Mouse (Mus musculus) neural tube, embryonic 10.5 days (tissue): Measurements from ENCODE around the gene Ugcg.

ENCODE experiments used
- DNase-seq: peaks from one replicate; pipeline ENCODE4 v3.0.0-alpha.2; 2017; ENCODE audit warnings: low spot score; ENCODE audit errors: extremely low spot score

Ugcg gene

DNA sequence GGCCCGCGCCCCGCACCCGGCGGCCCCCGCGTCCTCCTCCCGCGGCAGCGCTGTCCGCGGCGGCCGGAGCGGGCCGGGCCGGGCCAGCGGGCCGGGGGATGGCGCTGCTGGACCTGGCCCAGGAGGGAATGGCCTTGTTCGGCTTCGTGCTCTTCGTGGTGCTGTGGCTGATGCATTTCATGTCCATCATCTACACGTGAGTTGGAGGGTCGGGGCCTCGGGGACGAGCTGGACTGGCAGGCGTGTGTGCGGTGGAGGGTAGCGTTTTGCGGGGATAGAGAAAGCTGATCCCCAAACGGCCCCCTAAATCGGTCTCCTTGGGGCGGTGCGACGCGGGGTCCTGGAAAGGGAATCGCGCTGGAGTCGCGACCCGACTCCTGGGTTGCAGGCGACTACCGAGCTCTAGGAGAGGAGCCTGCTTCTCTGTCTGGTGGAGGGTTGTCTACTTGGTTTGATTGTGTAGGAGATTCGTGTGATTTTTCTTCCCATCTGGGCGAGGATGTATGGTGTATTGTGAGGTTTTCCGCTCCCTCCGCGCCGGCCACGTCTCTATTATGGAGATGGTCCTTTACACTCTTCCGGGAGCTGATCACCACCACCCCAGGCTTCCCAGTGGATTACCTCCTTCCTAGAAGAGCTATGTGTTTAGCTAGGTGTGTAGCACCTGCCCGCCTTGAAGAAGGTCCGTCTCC lies 635 bp downstream of the Ugcg start:
- DNase-seq: no peak

DNA sequence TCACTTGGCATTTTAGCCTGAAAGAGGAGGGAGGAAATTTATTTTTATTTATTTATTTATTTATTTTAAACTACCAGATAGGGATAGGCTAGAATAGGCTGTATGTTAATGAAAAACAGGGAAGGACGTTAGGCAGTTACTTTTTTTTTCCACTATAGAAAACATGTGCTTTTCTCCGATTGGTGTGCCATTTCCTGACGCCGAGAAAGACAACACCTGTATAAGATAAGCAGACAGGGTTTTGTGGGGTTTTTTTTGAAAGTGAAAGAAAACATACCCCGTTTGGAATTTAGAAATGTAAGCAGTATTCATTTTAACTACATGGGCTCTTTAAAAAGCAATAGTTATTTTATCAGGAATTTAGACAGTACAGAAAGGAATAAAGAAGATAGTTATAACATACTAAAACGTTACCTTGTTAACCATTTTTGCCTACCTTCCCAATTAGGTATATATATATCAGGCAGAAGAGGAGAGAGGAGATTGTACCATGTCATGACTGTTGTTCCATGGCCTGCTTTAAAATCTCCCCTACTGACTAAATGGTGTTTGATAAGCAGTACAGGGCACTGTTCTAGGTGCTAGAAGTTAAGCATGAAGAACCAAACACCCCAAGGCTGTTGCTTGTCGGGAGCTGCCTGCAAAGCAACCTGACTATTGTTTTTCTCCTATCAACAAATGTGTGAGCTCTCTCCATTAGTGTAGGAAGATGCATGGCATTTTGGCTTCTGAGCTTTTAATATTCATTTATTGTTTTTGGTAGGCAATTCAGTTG lies 1.8 kb downstream of the Ugcg start:
- no peak for DNase-seq

DNA sequence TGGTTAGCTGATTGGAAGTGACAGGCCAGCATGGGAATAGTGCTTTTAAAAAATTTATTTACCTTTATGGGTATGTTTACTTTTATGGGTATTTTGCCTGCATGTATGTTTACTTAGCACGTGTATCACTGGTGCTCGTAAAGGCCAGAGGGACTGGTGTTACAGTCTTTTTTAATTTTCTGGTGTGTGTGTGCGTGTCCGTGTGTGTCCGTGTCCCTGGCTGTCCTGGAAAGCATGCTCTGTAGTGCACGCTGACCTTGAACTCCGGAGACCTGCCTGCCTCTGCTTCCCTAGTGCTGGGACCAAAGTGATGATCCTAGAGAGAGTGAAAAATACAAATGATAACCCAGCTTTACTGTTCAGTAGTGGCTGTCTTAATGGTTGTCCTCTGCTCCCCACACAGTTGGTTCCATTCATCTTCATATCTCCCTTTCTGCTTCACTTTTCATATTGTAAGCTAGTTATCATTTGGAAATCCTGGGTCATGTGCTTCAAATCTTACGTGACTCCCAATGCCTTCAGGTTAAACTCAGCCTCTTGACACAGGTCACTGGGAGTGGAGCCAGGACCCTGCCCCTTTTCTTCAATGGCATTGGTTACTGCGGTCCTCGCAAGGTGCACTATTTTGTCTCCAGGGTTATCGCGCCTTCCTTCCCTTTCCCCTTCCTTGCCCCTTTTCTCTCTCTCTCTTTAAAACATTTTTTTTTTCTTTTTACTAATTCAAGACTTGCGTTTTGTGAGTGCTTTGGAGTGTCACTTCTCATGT lies 5.9 kb downstream of the Ugcg start:
- no peak for DNase-seq

DNA sequence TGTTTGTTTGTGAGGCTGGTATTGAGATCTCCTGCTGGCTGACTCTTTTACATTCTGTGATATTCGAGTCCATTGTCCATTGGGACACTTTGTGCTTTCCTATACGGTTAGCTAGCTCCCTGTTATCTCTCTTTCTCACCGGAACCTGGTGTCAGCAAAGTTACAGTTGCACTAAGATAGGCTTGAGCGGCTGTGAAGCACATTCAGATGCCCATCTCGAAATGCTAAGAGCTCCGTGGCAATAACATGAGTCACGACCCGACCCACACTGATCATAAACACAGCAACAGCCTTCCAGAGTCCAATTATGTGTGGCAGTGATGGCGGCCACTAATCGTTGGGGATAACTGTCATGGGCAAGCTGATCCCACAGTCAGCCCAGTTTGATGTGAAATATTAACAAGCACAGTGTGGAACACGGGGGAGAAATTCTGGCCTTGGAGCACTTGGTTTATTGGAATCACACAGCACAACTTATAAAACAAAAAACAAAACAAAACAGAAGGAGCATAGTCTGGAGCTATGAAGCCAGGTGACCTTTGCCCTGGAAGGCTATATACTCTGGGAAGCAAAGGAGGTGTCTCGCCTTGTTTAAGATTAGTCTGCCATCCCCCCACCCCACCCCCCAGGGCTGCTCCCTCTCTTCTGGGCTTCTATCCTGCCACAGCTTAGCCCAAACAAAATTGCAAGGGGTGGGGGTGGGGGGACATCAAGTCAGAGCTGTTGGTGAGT lies 7.5 kb downstream of the Ugcg start:
- DNase-seq: peak; percentile 16

DNA sequence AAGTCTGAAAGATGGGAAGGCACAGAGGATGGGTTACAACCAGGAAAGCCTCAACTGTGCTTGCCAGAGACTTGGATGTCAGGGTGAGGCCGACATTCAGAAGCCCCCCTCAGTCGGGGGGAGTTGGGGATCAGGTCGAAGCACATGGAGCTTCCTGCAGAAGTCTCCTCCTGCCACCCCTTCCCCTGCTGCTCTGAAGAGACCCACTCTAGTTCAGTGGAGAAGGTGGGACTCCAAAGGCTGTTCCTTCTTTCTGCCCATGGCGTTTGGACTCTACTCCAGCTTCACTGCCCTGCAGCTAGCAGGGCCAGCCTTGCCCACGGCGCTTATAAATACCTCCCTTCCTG lies 8.0 kb downstream of the Ugcg start:
- peak; percentile 17 for DNase-seq

DNA sequence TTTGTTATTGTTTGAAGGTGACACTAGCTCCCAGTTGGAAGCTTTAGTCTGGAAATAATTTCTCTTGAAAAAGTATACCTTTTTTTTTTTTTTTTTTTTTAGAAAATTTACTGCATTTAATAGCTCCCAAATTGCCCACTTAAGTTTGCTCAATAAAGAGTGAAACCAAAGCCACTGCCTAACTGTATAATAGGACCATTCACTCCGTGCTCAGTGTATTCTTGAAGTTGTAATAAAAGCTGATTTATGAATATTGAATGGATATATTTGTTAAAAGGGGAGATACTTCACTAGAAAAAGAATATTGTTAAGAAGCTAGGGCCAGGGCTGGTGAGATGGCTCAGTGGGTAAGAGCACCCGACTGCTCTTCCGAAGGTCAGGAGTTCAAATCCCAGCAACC lies 8.4 kb downstream of the Ugcg start:
- no peak for DNase-seq

DNA sequence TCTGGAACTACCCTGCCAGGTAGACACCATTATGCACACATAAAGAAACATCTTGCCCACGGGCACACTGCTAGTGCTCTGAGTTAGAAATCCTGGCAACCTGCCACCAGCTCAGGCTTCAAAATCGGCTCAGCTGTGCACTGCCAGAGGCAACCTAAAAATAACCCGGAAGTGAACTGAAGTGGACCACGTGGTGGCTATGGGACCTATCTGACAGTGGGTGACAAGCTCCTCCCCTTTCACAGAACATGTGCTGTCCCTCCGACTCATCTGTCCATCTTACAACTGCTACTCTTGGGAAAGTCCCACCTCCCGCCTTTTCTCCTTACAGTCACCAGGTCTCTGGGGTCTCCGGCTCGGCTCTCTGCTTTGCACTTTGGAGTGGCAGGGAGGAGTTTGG lies 10.3 kb downstream of the Ugcg start:
- no peak for DNase-seq

DNA sequence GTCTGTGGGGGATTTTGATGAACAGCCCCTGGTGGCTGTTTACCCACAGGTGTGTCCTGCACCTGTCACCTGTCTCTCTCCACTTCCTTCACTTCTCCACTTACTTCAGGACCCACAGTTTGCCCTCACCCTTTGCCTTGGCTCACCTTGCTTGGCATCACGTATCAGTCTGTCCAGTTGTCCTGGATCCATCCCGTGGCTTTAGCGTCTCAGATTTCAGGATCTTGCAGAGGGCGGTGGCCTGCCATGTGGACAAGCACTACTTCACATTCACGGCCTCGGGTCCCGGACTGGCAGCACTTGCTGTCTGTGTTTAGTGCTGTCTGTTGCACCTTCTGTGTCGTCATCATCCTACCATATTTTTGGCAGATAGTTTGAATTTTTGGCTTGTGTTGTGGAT lies 10.7 kb downstream of the Ugcg start:
- no peak for DNase-seq

DNA sequence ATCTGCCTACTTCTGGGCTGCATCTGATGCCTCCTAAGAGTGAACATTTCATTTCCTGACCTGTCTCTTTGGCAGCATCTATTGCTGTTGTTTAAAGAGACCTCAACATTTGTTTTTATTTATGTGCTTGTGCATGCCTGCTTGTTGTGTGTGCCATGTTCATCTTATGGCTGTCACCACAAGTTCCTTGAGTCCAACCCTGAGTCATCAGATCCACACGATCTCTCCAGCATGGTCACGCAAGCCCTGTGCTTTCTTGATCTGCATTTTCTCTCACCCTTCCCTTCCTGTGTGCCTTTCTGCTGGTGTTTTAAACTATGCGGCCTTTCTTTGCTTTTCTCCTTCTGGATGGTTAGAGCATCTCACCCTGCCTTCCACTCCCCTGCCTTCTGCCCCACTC lies 11.6 kb downstream of the Ugcg start:
- DNase-seq: no peak

DNA sequence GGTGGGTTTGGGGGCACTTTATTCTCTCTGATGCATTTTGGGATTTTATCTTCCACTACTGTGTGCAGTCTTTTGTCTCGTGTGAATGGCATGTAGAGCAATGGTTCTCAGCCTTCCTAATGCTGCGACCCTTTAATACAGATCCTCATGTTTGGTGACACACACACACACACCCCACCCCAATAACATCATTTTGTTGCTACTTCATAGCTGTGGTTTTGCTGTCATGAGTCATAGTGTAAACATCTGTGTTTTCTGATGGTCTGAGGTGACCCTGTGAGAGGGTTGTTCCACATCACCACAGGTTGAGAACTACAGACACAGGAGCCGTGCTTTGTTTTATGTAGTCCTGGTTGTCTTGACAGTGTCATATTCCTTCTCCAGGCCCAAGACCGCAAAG lies 15.6 kb downstream of the Ugcg start:
- DNase-seq: no peak

DNA sequence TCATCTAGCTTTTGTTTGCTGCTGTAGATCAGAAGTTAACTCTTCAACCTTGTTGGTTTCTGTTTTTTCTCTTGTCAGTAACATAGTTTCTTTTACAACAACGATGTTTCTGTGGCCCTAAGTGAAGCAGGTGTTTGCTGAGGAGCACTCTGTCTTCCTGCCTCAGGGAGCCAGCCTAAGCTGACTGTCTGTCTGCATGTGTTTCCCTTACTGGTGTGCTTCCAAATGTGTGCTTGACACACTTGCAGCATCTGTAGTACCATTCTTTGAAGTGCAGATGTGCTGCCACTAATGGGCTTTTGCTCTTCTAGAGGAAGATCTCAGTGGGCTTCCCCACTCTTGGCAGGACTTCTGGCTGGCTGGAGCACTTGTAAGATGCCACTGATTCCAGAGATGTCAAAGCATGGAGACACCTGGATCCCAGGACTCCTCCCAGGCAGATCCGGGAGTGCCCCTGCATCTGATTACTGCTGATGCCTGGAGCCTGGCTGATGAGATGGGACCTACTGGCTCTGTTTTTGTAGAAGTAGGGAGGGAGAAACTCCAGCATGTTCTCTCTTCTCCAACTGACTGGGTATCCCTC lies 16.8 kb downstream of the Ugcg start:
- no peak for DNase-seq

DNA sequence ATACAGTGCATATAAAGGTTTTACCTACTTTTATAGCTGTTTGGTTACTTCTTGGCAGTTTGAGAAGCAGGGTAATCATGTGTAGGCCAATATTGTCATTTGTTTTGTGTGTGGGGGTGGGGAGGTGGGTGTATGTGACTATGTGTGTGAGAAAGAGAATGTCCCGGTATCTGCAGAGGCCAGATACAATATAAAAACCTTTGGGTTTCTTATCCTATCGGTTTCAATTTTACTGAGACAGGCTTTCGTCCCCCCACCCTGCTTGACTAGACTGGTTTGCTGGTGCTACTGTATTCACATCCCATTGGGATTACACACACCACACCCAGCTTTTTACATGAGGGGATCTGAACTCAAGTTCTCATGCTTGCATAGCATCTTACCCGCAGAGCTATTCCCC lies 17.5 kb downstream of the Ugcg start:
- no peak for DNase-seq

DNA sequence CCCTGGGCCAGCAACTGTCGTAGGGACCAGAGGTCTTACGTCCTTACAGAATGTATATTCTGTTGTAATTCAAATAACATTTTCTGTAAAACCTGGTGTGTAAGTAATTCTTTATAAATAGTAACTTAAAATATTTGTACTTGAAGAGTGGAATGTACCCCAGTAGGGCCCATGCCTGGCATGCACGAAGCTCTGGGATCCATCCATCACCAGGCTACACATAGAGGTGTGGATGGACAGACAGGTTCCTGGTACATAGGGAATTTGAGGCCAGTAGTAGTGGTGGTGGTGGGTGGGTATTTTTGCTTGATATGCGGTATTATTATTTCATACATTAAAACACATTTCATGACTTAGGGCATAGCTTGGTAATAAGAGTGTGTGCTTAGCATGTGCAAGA lies 19.6 kb downstream of the Ugcg start:
- no peak for DNase-seq

DNA sequence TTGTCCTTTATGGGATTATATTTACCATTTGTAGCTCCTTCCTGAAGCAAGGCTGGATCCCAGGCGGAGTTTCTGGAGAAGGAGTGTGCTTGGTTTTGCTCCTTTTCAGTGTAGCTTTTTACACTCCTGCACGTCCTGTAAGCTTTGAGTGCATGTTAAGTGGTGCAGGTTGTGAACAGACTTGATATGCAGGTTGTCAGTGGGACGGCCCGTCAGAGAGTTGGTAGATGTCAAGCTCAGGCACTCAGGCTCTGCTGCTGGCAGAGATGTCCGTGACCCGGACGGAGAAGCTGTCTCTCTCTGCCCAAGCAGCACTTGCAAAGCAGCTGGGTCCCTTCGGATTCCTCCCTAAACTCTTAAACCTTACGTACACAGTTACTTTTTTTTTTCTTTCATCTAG lies 22.1 kb downstream of the Ugcg start:
- DNase-seq: no peak

DNA sequence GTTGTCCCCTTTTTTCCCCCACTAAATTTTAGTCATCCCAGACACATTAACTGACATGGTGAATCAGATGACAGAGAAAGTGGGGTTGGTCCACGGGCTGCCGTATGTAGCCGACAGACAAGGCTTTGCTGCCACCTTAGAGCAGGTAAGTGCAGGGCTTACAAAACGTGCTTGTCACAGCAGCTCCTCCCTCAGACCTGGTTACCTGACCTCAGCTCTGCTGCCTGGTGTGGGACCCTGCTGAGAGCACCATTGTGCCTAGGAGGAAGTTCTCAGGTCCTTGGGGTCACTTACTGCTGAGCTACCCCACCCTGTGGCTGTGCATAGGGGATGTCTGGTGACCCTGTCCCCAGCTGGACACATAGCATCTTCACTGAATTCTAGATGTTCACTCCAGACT lies 24.8 kb downstream of the Ugcg start:
- no peak for DNase-seq

DNA sequence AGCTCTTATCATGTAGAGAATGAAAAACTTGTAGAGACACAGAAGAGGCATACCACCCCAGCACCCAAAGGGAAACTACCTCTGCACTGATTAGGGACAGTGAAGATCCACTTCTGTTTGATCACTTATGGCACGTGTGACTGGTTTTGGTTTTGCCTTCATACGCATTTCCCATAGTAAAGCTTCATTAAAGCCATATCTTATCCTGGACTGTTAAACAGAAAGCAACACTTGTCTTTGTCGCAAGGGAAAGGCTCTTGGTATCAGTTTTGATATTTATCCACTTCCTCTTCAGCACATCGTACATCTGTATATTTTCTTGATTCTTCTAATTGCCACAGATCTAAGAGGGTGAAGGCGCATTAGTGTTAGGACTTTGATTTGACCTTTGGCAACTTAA lies 25.6 kb downstream of the Ugcg start:
- no peak for DNase-seq

DNA sequence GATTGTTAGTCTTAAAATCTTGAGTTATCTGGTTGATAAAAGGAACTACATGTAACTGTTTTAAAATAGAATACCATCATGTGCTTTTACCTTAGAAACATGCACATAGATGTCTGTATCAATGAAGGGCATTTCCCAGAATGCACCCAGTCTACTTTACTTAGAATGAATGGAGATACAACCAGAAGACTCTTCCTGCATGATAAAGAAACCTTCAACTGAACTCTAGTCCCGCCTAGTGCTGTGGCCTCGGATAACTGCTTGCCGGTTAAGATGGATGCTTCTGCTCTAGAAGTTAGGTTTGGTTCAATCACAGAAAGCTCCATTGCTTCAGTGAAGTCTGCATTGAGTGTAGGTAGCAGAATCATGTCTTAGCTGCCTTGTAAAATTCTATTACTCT lies 26.5 kb downstream of the Ugcg start:
- no peak for DNase-seq

DNA sequence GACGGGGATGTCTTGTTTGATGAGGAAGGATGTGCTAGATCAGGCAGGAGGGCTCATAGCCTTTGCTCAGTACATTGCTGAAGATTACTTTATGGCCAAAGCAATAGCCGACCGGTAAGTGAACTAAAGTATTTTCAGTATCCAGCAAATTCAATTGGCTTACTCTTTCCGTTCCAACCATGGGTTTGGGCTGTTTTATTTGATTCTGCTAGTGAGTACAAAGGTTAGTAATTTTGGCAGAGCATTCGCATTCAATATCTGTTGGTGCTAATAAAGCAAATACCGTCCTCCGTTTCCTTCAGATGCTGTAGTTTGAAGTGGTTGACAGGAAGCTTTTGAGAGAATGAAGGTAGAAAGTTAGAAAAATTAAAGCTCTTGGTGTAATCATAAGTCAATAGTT lies 28.0 kb downstream of the Ugcg start:
- no peak for DNase-seq

DNA sequence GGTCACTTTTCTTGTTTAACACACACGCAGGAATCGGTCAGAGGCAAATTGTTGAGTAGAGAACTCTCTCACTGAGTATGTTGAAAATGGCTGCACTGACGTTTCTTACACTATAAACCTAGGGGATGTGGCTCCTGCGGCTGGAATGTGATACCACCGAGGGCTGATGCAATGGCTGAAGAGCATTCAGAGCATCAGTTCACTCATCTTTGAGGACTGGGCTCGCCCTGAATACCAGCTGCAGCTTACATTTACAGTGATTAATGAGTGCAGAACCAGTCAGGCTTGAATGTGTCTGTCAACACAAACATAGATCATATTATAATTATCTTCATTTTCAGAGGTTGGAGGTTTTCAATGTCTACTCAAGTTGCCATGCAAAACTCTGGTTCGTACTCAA lies 29.1 kb downstream of the Ugcg start:
- no peak for DNase-seq

DNA sequence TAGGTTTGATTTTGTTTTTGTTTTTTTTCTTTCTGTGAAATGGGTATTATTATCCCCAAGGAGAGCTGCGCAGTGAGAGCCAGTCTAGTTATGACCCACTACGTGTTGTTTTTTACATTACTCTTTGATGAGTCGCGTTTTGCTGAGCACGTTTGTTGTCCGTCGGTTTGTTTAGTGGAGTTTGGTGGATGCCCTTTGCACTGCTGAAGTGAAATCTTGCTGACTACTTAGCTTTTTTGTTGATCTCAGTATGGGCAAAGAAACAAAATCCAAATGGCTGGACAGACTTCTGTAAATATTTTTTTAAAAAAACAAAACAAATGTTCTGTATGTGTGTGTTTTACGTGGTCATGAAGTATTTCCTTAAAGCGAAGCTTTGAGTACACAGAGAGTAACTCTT lies 33.2 kb downstream of the Ugcg start:
- no peak for DNase-seq

DNA sequence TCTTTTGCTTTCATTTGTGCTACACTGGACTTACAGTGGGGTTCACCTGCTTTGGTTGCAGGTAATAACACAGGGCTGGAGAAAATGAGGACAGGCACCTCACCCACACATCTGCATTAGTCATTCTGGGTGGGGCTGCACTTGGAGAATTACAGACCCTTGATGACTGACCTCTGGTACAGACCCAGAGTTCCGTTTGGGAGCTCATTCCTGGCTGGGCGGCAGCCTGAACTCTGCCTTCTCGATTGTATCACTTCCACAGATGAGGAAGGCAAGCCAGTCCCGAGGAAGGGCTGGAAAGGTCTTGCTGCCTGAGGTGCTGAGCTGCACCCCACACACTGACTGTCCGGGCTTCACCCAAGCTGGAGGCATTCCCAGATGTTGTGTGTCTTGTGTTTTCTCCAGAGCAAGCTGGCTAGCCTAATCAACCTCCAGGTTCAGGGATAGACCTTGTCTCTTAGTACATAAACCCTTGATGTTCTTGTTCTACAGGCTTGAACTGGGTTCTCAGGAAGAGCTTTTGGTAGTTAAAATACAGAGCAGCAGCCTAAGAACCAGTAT lies 34.1 kb downstream of the Ugcg start:
- DNase-seq: no peak
